Mouse (Mus musculus): Measurements from ENCODE around the gene Srrm3. TPM values are rescaled to one million over a fixed set of nuclear protein-coding genes. Genes with fewer than 3 reads are reported as not detected.

Gene Srrm3
- polyA plus RNA-seq, 1 experiment from 2014 or later, result 0.57 TPM

GRCm38 (mm10) chr5:135923901-135924300 is 117.2 kb downstream of the Srrm3 start:
- ATAC-seq (ENCODE audit: low read depth), result no peak
- Histone ChIP-seq H3K4me1 (replicated peaks; ENCODE audit: control insufficient read depth, insufficient read depth, low read length) (no peaks in the 10 kb centered on the region), H3K4me3 (ENCODE audit: low read length) (no peak overlapping the region), H3K4me2 (ENCODE audit: low read depth, low read length) (no peak overlapping the region), H3K9ac (ENCODE audit: low read length) (no peak overlapping the region), H3K27me3 (ENCODE audit: control insufficient read depth, insufficient read depth, low read depth, low read length) (no peaks in the 10 kb centered on the region), H3K27ac (ENCODE audit: low read length) (no peak overlapping the region), H3K9me3 (ENCODE audit: control insufficient read depth, low read length) (no peaks in the 10 kb centered on the region), H3K36me3 (ENCODE audit: control insufficient read depth, insufficient read depth, low read length) (peaks cover 24% of the 10 kb centered on the region)
- WGBS, result 93% methylated on average over 7 of the region's 7 CpGs

Small RNA genes lying within 50 kb of the gene (microRNA-seq; reads per million reads assigned to microRNA genes)
- gene Gm23268, result not detected

Other genes starting within 250 kb of the Srrm3 start
- not detected in 2 replicates for gene Ccl26, start 243.3 kb upstream of the Srrm3 start, polyA plus RNA-seq (2015; fragmentation: Nextera tagmentation; extraction: Ambion mirVana)
- 2.9 and 5.5 TPM in 2 replicates for gene Ccl24, start 233.8 kb upstream of the Srrm3 start, polyA plus RNA-seq (2015; fragmentation: Nextera tagmentation; extraction: Ambion mirVana)
- gene Rhbdd2, start 174.3 kb upstream of the Srrm3 start, polyA plus RNA-seq (2015; fragmentation: Nextera tagmentation; extraction: Ambion mirVana), result 30.8 and 33.1 TPM in 2 replicates
- gene Por, start 136.9 kb upstream of the Srrm3 start, polyA plus RNA-seq (2015; fragmentation: Nextera tagmentation; extraction: Ambion mirVana), result 77.4 and 83.5 TPM in 2 replicates
- 37.9 and 38.8 TPM in 2 replicates for gene Tmem120a, start 62.4 kb upstream of the Srrm3 start, polyA plus RNA-seq (2015; fragmentation: Nextera tagmentation; extraction: Ambion mirVana)
- 0.84 and 1.2 TPM in 2 replicates for gene Styxl1, start 28.5 kb upstream of the Srrm3 start, polyA plus RNA-seq (2015; fragmentation: Nextera tagmentation; extraction: Ambion mirVana)
- gene Mdh2, start 28.4 kb upstream of the Srrm3 start, polyA plus RNA-seq (2015; fragmentation: Nextera tagmentation; extraction: Ambion mirVana), result 433 and 434 TPM in 2 replicates
- 126 and 127 TPM in 2 replicates for gene Hspb1, start 81.0 kb downstream of the Srrm3 start, polyA plus RNA-seq (2015; fragmentation: Nextera tagmentation; extraction: Ambion mirVana)
- gene Ywhag, start 127.7 kb downstream of the Srrm3 start, polyA plus RNA-seq (2015; fragmentation: Nextera tagmentation; extraction: Ambion mirVana), result 150 and 155 TPM in 2 replicates
- gene Ssc4d, start 167.6 kb downstream of the Srrm3 start, polyA plus RNA-seq (2015; fragmentation: Nextera tagmentation; extraction: Ambion mirVana), result 3.0 and 3.2 TPM in 2 replicates
- gene Zp3, start 173.2 kb downstream of the Srrm3 start, polyA plus RNA-seq (2015; fragmentation: Nextera tagmentation; extraction: Ambion mirVana), result 0.16 and 0.19 TPM in 2 replicates
- gene Dtx2, start 187.9 kb downstream of the Srrm3 start, polyA plus RNA-seq (2015; fragmentation: Nextera tagmentation; extraction: Ambion mirVana), result 26.6 and 27.6 TPM in 2 replicates
- 27.1 and 32.1 TPM in 2 replicates for gene Upk3b, start 231.6 kb downstream of the Srrm3 start, polyA plus RNA-seq (2015; fragmentation: Nextera tagmentation; extraction: Ambion mirVana)
- gene Upk3bl, start 247.6 kb downstream of the Srrm3 start, polyA plus RNA-seq (2015; fragmentation: Nextera tagmentation; extraction: Ambion mirVana), result 5.4 and 8.7 TPM in 2 replicates